Mouse (Mus musculus) MEL (cell line): ENCODE data around the gene Morf4l1.

Source experiments
- GATA1 ChIP-seq: IDR thresholded peaks from 2 replicates; pipeline ENCODE4 v1.6.1; 2011; ENCODE audit warnings: low read depth, low read length, improper control_type of control experiment
- NELFE ChIP-seq: IDR thresholded peaks from 2 replicates; pipeline ENCODE4 v1.6.1; 2011; ENCODE audit warnings: low read depth, low read length, improper control_type of control experiment
- ZC3H11A ChIP-seq: IDR thresholded peaks from 2 replicates; pipeline ENCODE4 v1.6.1; 2012; ENCODE audit warnings: low read depth, mild to moderate bottlenecking, inconsistent platforms, low read length, improper control_type of control experiment

DNA sequence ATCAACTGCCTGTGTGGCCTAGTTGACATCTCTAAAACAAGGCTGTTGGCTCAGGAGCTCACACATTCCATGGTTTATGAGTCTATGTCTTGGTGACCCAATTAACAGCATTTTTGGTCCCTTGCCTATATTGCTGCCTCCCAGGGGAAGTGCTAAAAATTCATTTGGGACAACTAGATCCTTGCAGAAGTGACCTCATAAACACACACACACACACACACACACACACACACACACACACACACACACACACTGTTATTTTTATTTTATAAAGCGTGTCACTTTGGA, 22.0 kb upstream of the Morf4l1 start:
- TF ChIP-seq GATA1 = no peak
- TF ChIP-seq ZC3H11A = no peak
- no peak for TF ChIP-seq NELFE
